Mouse (Mus musculus) CD4-positive naive resting alpha-beta T cell, adult 57 days (primary cell): ENCODE data around the gene Tnnt2. TPM values are rescaled to one million over a fixed set of nuclear protein-coding genes. Genes with fewer than 3 reads are reported as not detected.

Experiments used
- total RNA-seq: library from RNA; stranded (reverse); gene quantifications from one replicate; pipeline ENCODE4 v1.2.4, GENCODE M21; 2023

Gene Tnnt2
- 0.71 TPM for total RNA-seq

GRCm38 (mm10) chr1:135835716-135836483 lies at the start of gene Tnnt2:
Tnnt2 (plus strand) TSS chr1:135836354.

GRCm38 (mm10) chr1:135818481-135819086 lies 17.6 kb upstream of the Tnnt2 start, which contains the start of gene Lad1:
Lad1 (plus strand) TSS chr1:135818598.

Other genes with a start within 250 kb of the Tnnt2 start
- 1.4 TPM for gene Nav1, start 229.1 kb upstream of the Tnnt2 start, total RNA-seq
- 68.2 TPM for gene Csrp1, start 116.3 kb upstream of the Tnnt2 start, total RNA-seq
- not detected for gene Phlda3, start 70.2 kb upstream of the Tnnt2 start, total RNA-seq
- 0.59 TPM for gene Tnni1, start 56.9 kb upstream of the Tnnt2 start, total RNA-seq
- gene Lad1, start 17.8 kb upstream of the Tnnt2 start, total RNA-seq: 1.2 TPM
- gene Pkp1, start 82.9 kb downstream of the Tnnt2 start, total RNA-seq: not detected
- not detected for gene Igfn1, start 170.0 kb downstream of the Tnnt2 start, total RNA-seq
- 11.6 TPM for gene Tmem9, start 171.8 kb downstream of the Tnnt2 start, total RNA-seq
- not detected for gene Ascl5, start 214.4 kb downstream of the Tnnt2 start, total RNA-seq
- not detected for gene Cacna1s, start 216.4 kb downstream of the Tnnt2 start, total RNA-seq